Mouse (Mus musculus) C2C12 (cell line): ENCODE data around the gene Ptger2. TPM values are rescaled to one million over a fixed set of nuclear protein-coding genes. Genes with fewer than 3 reads are reported as not detected.
"Not testable (repeated sequence)": the region's sequence is repeated elsewhere in the genome, so short reads cannot be mapped to it uniquely, and the experiment has no call there.

Experiments used
- H3K27me3 ChIP-seq: one replicate; pipeline ENCODE4 v1.6.1; 2011; ENCODE audit not compliant: control insufficient read depth, insufficient read depth, insufficient read length
- H3K36me3 ChIP-seq: one replicate; pipeline ENCODE4 v1.6.1; 2011; ENCODE audit not compliant: control insufficient read depth, insufficient read depth
- H3K4me3 ChIP-seq: one replicate; pipeline ENCODE4 v1.5.1; 2011; ENCODE audit warnings: mild to moderate bottlenecking, control low read depth; ENCODE audit not compliant: poor library complexity, insufficient read depth, severe bottlenecking
- H3K79me2 ChIP-seq: one replicate; pipeline ENCODE4 v1.6.1; 2011; ENCODE audit not compliant: control insufficient read depth, insufficient read depth
- H3K79me3 ChIP-seq: one replicate; pipeline ENCODE4 v1.6.1; 2011; ENCODE audit warnings: low read depth, control low read depth
- H3ac ChIP-seq: one replicate; pipeline ENCODE3; 2011; ENCODE audit warnings: low read depth; ENCODE audit not compliant: control insufficient read depth, insufficient read length
- CEBPB ChIP-seq: IDR thresholded peaks from one replicate; pipeline ENCODE4 v1.6.1; 2011; ENCODE audit warnings: low read depth, mild to moderate bottlenecking, control low read depth, moderate library complexity
- CTCF ChIP-seq: IDR thresholded peaks from one replicate; pipeline ENCODE4 v1.5.1; 2011; ENCODE audit not compliant: control insufficient read depth, insufficient read depth, insufficient read length
- FOSL1 ChIP-seq: IDR thresholded peaks from one replicate; pipeline ENCODE4 v1.8.0; 2011; ENCODE audit warnings: mild to moderate bottlenecking, low read length; ENCODE audit not compliant: poor library complexity, insufficient read depth, severe bottlenecking
- MAX ChIP-seq: IDR thresholded peaks from one replicate; pipeline ENCODE4 v1.6.1; 2011; ENCODE audit warnings: mild to moderate bottlenecking, control low read depth
- MYOD1 ChIP-seq: IDR thresholded peaks from one replicate; pipeline ENCODE4 v1.6.1; 2011; ENCODE audit warnings: low read depth; ENCODE audit not compliant: control insufficient read depth, insufficient read length
- MYOG ChIP-seq: IDR thresholded peaks from one replicate; pipeline ENCODE4 v1.6.1; 2011; ENCODE audit not compliant: control insufficient read depth, insufficient read length; ENCODE audit errors: extremely low read depth
- USF1 ChIP-seq: IDR thresholded peaks from one replicate; pipeline ENCODE4 v1.6.1; 2011; ENCODE audit warnings: low read depth, mild to moderate bottlenecking, control low read depth, moderate library complexity
- long read RNA-seq, 2 experiments: library from polyadenylated mRNA; unstranded; transcript quantifications; one replicate each; pipeline ENCODE4 v2.0.0; 2019 to 2020
- polyA plus RNA-seq: library from polyadenylated mRNA; unstranded; fragments of >200 nt; fragmentation: generic; extraction: Trizol; gene quantifications from one replicate; pipeline ENCODE4 v1.2.1, GENCODE M21; 2012; ENCODE audit warnings: missing spikeins

Ptger2 gene
- not detected for polyA plus RNA-seq
- long read RNA-seq, experiment 1: 0 reads
- long read RNA-seq, experiment 2: 0 reads

- H3K79me2 ChIP-seq, H3K4me3 ChIP-seq, H3K36me3 ChIP-seq, H3K79me3 ChIP-seq, H3K27me3 ChIP-seq, H3ac ChIP-seq: not testable (repeated sequence)
These were observed at the start of gene Ptger2 for GRCm38 (mm10) chr14:44987674-44988355. Gene Ptger2, plus strand, starts transcription at chr14:44988195.

GRCm38 (mm10) chr14:44960746-44961145, 27.2 kb upstream of the Ptger2 start:
- H3K4me3 ChIP-seq: no peak overlapping the region
- no peak overlapping the region for H3ac ChIP-seq
- H3K36me3 ChIP-seq: no peaks in the 10 kb centered on the region
- no peaks in the 10 kb centered on the region for H3K79me2 ChIP-seq
- H3K27me3 ChIP-seq: no peaks in the 10 kb centered on the region
- TF ChIP-seq MYOG (no peak), MAX (no peak), CEBPB (no peak), USF1 (no peak), MYOD1 (no peak), CTCF (no peak), FOSL1 (no peak)
- no peaks in the 10 kb centered on the region for H3K79me3 ChIP-seq

DNA sequence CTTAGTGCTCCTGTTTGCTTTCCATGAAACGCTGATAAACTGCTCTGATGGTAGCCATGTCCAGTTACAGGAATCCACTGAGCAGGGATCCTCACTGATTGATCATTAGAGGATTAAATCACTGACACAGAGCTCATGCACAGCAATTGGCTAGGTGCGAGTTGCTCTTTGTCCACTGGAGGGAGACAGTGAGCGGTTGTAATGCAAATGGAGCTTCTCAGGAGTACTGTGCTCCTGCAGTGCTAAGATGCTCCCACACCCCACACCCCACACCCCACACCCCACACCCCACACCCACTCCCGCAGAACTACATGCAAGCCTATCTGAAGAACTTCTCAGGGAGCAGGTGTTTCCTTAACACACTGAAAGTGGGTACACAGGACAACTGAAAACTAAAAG, 10.7 kb upstream of the Ptger2 start:
- H3K36me3 ChIP-seq, H3K79me3 ChIP-seq, H3ac ChIP-seq, H3K4me3 ChIP-seq, H3K79me2 ChIP-seq, H3K27me3 ChIP-seq: not testable (repeated sequence)

DNA sequence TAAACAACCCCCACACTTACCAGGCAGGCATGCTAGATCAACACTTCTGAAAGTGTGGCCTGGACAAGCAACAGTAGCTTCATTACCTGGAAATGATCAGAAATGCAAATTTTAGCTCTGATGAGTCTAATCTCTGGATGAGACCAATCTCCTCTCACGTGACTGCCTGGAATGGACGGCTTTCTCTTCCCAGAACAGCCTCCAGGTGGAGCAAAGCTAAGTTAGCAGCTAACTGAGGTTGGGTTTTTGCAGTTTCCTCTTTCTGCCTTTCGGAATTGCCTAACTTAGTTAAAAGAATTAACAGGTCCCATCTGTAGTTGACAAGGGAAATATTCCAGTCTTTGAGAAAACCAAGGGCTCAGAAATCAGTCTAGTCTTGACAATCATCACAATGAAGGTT, 8.1 kb upstream of the Ptger2 start:
- H3K79me3 ChIP-seq: no peaks in the 10 kb centered on the region
- no peaks in the 10 kb centered on the region for H3K79me2 ChIP-seq
- no peak overlapping the region for H3K4me3 ChIP-seq
- H3ac ChIP-seq: no peak overlapping the region
- no peaks in the 10 kb centered on the region for H3K36me3 ChIP-seq
- no peaks in the 10 kb centered on the region for H3K27me3 ChIP-seq
- TF ChIP-seq MAX (no peak), MYOG (no peak), USF1 (peak; percentile 7), CTCF (no peak), CEBPB (no peak), MYOD1 (no peak), FOSL1 (no peak)

DNA sequence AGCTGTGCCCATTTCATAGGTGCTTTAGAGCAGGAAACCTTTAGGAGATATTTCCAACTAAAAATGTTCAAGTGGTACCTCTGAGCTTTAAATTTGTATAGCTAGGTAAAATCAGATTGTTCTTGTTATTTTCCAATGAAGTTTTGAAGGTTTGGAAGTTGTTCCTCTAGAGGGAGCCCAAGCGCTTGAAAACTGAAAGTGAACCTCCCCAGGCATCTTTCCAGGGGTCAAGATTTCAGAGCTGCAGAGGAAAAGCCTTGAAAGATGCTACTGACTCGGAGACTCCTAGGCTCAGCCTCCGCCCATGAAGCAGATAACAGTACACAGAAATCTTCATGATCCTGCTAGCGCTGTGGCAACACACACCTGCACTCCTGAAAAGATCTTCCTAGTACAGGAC, 6.5 kb upstream of the Ptger2 start:
- Histone ChIP-seq H3K36me3 (no peaks in the 10 kb centered on the region), H3K4me3 (no peak overlapping the region), H3ac (no peak overlapping the region), H3K27me3 (no peaks in the 10 kb centered on the region), H3K79me2 (no peaks in the 10 kb centered on the region), H3K79me3 (no peaks in the 10 kb centered on the region)
- TF ChIP-seq FOSL1: no peak
- no peak for TF ChIP-seq USF1
- no peak for TF ChIP-seq MYOG
- no peak for TF ChIP-seq CTCF
- no peak for TF ChIP-seq MYOD1
- TF ChIP-seq MAX: no peak
- TF ChIP-seq CEBPB: no peak

DNA sequence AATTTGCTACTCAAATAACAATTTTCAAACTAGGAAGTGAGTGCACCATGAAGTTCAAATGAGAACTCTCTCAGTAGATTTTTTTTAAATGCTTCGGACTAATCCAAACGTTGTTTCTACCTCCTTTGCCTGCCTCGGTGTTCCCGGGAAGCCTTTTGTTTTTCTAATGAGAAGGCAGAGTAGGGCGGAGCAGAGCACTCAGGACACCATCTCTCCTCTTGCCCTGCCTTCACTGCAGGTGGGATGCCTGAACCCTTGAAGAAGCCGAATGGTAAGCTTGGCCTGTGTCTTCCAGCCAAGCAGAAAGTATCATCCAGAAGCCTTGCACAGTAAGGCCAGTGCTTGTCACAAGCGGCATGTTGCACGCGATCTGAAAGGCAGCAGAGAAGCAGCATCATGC, 3.9 kb upstream of the Ptger2 start:
- TF ChIP-seq CEBPB (no peak), MAX (no peak), FOSL1 (no peak), CTCF (no peak), USF1 (no peak), MYOD1 (no peak), MYOG (no peak)
- H3K36me3 ChIP-seq: no peaks in the 10 kb centered on the region
- H3K4me3 ChIP-seq: no peak overlapping the region
- H3K79me2 ChIP-seq: no peaks in the 10 kb centered on the region
- H3ac ChIP-seq: no peak overlapping the region
- no peaks in the 10 kb centered on the region for H3K79me3 ChIP-seq
- H3K27me3 ChIP-seq: no peaks in the 10 kb centered on the region

DNA sequence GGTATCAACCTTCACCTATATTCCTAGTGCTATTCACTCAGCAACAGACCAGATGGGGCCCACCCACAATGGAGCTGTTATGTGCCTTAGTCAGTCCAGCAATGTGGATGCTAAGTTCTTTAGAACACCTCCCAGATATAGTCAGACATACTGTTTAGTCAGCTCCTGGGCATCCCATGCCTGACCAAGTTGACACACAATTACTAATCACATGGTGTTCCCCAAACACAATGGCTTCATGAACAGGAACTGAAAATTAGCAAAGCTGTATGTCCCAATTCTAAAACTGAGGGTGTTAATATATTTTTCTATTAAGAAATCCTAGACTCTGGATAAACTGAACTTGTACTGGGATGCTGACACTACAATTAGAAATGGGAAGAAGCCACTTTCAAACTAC, 1.7 kb upstream of the Ptger2 start:
- H3K27me3 ChIP-seq: no peaks in the 10 kb centered on the region
- no peaks in the 10 kb centered on the region for H3K36me3 ChIP-seq
- no peaks in the 10 kb centered on the region for H3K79me3 ChIP-seq
- H3K4me3 ChIP-seq: no peak overlapping the region
- no peaks in the 10 kb centered on the region for H3K79me2 ChIP-seq
- H3ac ChIP-seq: no peak overlapping the region
- TF ChIP-seq CEBPB (no peak), FOSL1 (no peak), CTCF (no peak), MYOG (no peak), MAX (no peak), MYOD1 (no peak), USF1 (no peak)
